Mouse (Mus musculus): ENCODE data around the gene Phf21a.

The Phf21a gene

GRCm38 (mm10) chr2:92285597-92285996 is 192.7 kb downstream of the Phf21a start:
- peak; percentile 30 to 53 for DNase-seq (ENCODE audit: inconsistent age in 2 of 2, low spot score in 1 of 2)

GRCm38 (mm10) chr2:92289335-92289734 is 196.4 kb downstream of the Phf21a start:
- no peak for DNase-seq (ENCODE audit: inconsistent age in 2 of 2, low spot score in 1 of 2)

GRCm38 (mm10) chr2:92291526-92291925 is 198.6 kb downstream of the Phf21a start:
- peak; percentile 18 to 58 for DNase-seq (ENCODE audit: inconsistent age in 2 of 2, low spot score in 1 of 2)

- DNase-seq (ENCODE audit: inconsistent age in 2 of 2, low spot score in 1 of 2) = peak; percentile 72 to 92
These were observed 203.5 kb downstream of the Phf21a start for GRCm38 (mm10) chr2:92296402-92296801.

- DNase-seq (ENCODE audit: inconsistent age in 2 of 2, low spot score in 1 of 2) = no peak
These were observed 207.0 kb downstream of the Phf21a start for GRCm38 (mm10) chr2:92299896-92300295.

GRCm38 (mm10) chr2:92301849-92302607 is 209.1 kb downstream of the Phf21a start:
- no peak for DNase-seq (ENCODE audit: inconsistent age in 2 of 2, low spot score in 1 of 2)

- no peak for DNase-seq (ENCODE audit: inconsistent age in 2 of 2, low spot score in 1 of 2)
These were observed 219.6 kb downstream of the Phf21a start for GRCm38 (mm10) chr2:92312542-92312941.

- DNase-seq (ENCODE audit: inconsistent age in 2 of 2, low spot score in 1 of 2) = no peak
These were observed 221.1 kb downstream of the Phf21a start for GRCm38 (mm10) chr2:92314031-92314430.

GRCm38 (mm10) chr2:92316652-92317051 is 223.7 kb downstream of the Phf21a start:
- DNase-seq (ENCODE audit: inconsistent age in 2 of 2, low spot score in 1 of 2) = peak in 1 of 2 experiments; percentile 46

- no peak for DNase-seq (ENCODE audit: inconsistent age in 2 of 2, low spot score in 1 of 2)
These were observed 224.3 kb downstream of the Phf21a start for GRCm38 (mm10) chr2:92317228-92317627.

GRCm38 (mm10) chr2:92322669-92323068 is 229.8 kb downstream of the Phf21a start:
- DNase-seq (ENCODE audit: inconsistent age in 2 of 2, low spot score in 1 of 2) = peak in 1 of 2 experiments; percentile 70

GRCm38 (mm10) chr2:92325676-92326075 is 232.8 kb downstream of the Phf21a start:
- no peak for DNase-seq (ENCODE audit: inconsistent age in 2 of 2, low spot score in 1 of 2)

GRCm38 (mm10) chr2:92326221-92326620 is 233.3 kb downstream of the Phf21a start:
- no peak for DNase-seq (ENCODE audit: inconsistent age in 2 of 2, low spot score in 1 of 2)

GRCm38 (mm10) chr2:92327601-92328000 is 234.7 kb downstream of the Phf21a start:
- DNase-seq (ENCODE audit: inconsistent age in 2 of 2, low spot score in 1 of 2) = no peak

- no peak for DNase-seq (ENCODE audit: inconsistent age in 2 of 2, low spot score in 1 of 2)
These were observed 235.3 kb downstream of the Phf21a start for GRCm38 (mm10) chr2:92328206-92328605.

- DNase-seq (ENCODE audit: inconsistent age in 2 of 2, low spot score in 1 of 2) = peak; percentile 17 to 80
These were observed 237.9 kb downstream of the Phf21a start for GRCm38 (mm10) chr2:92330840-92331239.

GRCm38 (mm10) chr2:92331410-92331809 is 238.5 kb downstream of the Phf21a start:
- DNase-seq (ENCODE audit: inconsistent age in 2 of 2, low spot score in 1 of 2) = peak in 1 of 2 experiments; percentile 50

GRCm38 (mm10) chr2:92331871-92332270 is 239.0 kb downstream of the Phf21a start:
- peak in 1 of 2 experiments; percentile 68 for DNase-seq (ENCODE audit: inconsistent age in 2 of 2, low spot score in 1 of 2)

GRCm38 (mm10) chr2:92342418-92342817 is 249.5 kb downstream of the Phf21a start:
- peak in 1 of 2 experiments; percentile 52 for DNase-seq (ENCODE audit: inconsistent age in 2 of 2, low spot score in 1 of 2)

- DNase-seq (ENCODE audit: inconsistent age in 2 of 2, low spot score in 1 of 2) = peak in 1 of 2 experiments; percentile 69
These were observed 254.3 kb downstream of the Phf21a start for GRCm38 (mm10) chr2:92347191-92347590.

- DNase-seq (ENCODE audit: inconsistent age in 2 of 2, low spot score in 1 of 2) = peak; percentile 88 to 94
These were observed 256.9 kb downstream of the Phf21a start for GRCm38 (mm10) chr2:92349589-92350425.

GRCm38 (mm10) chr2:92350686-92351085 is 257.8 kb downstream of the Phf21a start:
- DNase-seq (ENCODE audit: inconsistent age in 2 of 2, low spot score in 1 of 2) = peak; percentile 67 to 93

Data from adrenal gland, adult (tissue).